Mouse (Mus musculus): Measurements from ENCODE around the gene Defb21. TPM values are rescaled to one million over a fixed set of nuclear protein-coding genes. Genes with fewer than 3 reads are reported as not detected.

Gene Defb21
- total and polyA plus RNA-seq, 3 experiments, result not detected

DNA sequence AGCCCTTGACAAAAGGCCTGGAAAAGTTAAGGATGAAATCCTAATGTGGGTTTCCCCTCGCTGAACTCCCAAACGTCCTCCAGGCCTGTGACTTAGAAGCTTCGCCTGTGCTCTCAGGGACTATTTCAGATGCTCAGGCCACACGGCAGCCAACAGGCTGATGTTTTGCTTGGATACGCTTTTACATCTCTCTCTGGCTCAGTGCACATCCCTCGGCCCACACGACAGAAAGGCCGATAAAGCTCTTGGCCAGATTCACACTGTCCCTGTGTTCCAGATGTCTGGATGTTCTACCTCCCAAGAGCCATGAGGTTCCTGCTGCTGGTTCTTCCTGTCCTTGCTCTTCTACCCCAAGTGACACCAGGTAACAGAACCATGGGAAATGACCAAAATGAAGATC is 940 bp downstream of the Defb21 start:
- dilution Hi-C loops (cut with MboI; ENCODE audit: extremely low pct_ligation_motif_present, extremely low pct_unique_long_range_greater_than_20kb, low sequenced_read_pairs), result no loop called here
- peaks cover 55% of the 10 kb centered on the region for H3K27me3 ChIP-seq (replicated peaks)

DNA sequence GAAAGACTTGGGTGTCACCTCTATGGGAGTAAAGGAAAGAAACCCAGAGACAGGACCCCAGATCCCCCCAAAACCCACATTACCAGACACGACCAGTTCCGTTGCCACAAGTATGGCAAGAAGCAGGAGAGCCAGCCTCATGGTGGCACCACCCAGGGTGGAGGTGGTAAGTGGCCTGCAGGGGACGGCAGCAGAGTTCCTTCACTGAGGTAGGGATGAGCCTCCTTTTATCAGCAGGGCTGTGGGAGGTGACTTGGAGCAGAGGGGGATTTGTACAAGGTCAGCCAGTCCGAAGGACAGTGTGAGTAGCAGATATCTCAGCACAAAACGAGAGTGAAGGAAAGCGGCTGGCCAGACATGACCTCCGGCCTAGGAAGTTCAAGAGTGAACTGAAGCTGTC is 7.6 kb downstream of the Defb21 start, which contains the start of gene Defb19:
Gene Defb19, minus strand, starts transcription at position 206 of the 400 bp plus-strand sequence.
- H3K36me3 ChIP-seq (replicated peaks in 1 of 2; ENCODE audit: control insufficient read depth in 1 of 2, insufficient read depth in 1 of 2, low read length in 1 of 2), result no peaks in the 10 kb centered on the region
- H3K79me2 ChIP-seq (replicated peaks; ENCODE audit: control insufficient read depth, extremely low read depth, insufficient read depth, poor library complexity, severe bottlenecking), result no peaks in the 10 kb centered on the region
- peaks cover 55% of the 10 kb centered on the region for H3K27me3 ChIP-seq (replicated peaks)
- dilution Hi-C loops (cut with MboI; ENCODE audit: extremely low pct_ligation_motif_present, extremely low pct_unique_long_range_greater_than_20kb, low sequenced_read_pairs), result no loop called here
- no peak within 1 kb of the TSS for H3K4me3 ChIP-seq (replicated peaks in 1 of 3; ENCODE audit: low read depth in 2 of 3, low read length in 2 of 3, poor library complexity in 1 of 3)
- in situ Hi-C loops (cut with MboI; ENCODE audit: low pct_ligation_motif_present, low pct_unique_long_range_greater_than_20kb, low sequenced_read_pairs), result loop anchor here (25.0 kb wide), 1 partner anchor 118 kb away; the partner anchor contains the start of gene Defb23
- DNase-seq (ENCODE audit: extremely low read depth), result no peak
- H3K9ac ChIP-seq (ENCODE audit: insufficient read depth, low read depth), result no peak within 1 kb of the TSS
- TF ChIP-seq ZKSCAN1 (IDR thresholded peaks at IDR 0.05; ENCODE audit: borderline replicate concordance, low read depth, low read length) (no peak), POLR2A (IDR thresholded peaks at IDR 0.05; ENCODE audit: low read depth, low read length) (no peak), EP300 (IDR thresholded peaks at IDR 0.05; ENCODE audit: low read length) (no peak), E2F4 (IDR thresholded peaks at IDR 0.05; ENCODE audit: insufficient replicate concordance, low read depth, low read length) (no peak)
- H3K27ac ChIP-seq (ENCODE audit: insufficient read depth, low read depth), result no peak within 1 kb of the TSS
- no peaks in the 10 kb centered on the region for H3K9me3 ChIP-seq (replicated peaks; ENCODE audit: low read length)
- no peak within 1 kb of the TSS for H3K4me2 ChIP-seq (ENCODE audit: insufficient read depth, low read depth, poor library complexity, severe bottlenecking)
- H3K4me1 ChIP-seq (ENCODE audit: control insufficient read depth in 1 of 2, insufficient read depth in 2 of 2), result no peaks in the 10 kb centered on the region

More for the DNA sequence above, 940 bp downstream of the Defb21 start:
- Histone ChIP-seq H3K79me2 (replicated peaks; ENCODE audit: control insufficient read depth, extremely low read depth, insufficient read depth, poor library complexity, severe bottlenecking) (no peaks in the 10 kb centered on the region), H3K4me3 (replicated peaks in 1 of 3; ENCODE audit: low read depth in 2 of 3, low read length in 2 of 3, poor library complexity in 1 of 3) (no peak overlapping the region), H3K27ac (ENCODE audit: insufficient read depth, low read depth) (no peak overlapping the region), H3K9ac (ENCODE audit: insufficient read depth, low read depth) (no peak overlapping the region), H3K4me2 (ENCODE audit: insufficient read depth, low read depth, poor library complexity, severe bottlenecking) (no peak overlapping the region), H3K9me3 (replicated peaks; ENCODE audit: low read length) (peaks cover 5% of the 10 kb centered on the region), H3K36me3 (replicated peaks in 1 of 2; ENCODE audit: control insufficient read depth in 1 of 2, insufficient read depth in 1 of 2, low read length in 1 of 2) (no peaks in the 10 kb centered on the region), H3K4me1 (ENCODE audit: control insufficient read depth in 1 of 2, insufficient read depth in 2 of 2) (no peaks in the 10 kb centered on the region)
- TF ChIP-seq CHD2 (IDR thresholded peaks at IDR 0.05; ENCODE audit: low read length) (no peak), POLR2A (IDR thresholded peaks at IDR 0.05; ENCODE audit: low read depth, low read length) (no peak), TBP (conservative IDR thresholded peaks at IDR 0.05; ENCODE audit: low read depth, low read length) (no peak), USF1 (IDR thresholded peaks at IDR 0.05; ENCODE audit: low read depth, low read length) (no peak), E2F4 (IDR thresholded peaks at IDR 0.05; ENCODE audit: insufficient replicate concordance, low read depth, low read length) (no peak), MAX (IDR thresholded peaks at IDR 0.05; ENCODE audit: low read length) (no peak), CHD1 (IDR thresholded peaks at IDR 0.05; ENCODE audit: low read depth, low read length) (no peak), NRF1 (IDR thresholded peaks at IDR 0.05; ENCODE audit: low read depth, low read length) (no peak), MYC (IDR thresholded peaks at IDR 0.05; ENCODE audit: low read depth, low read length) (no peak), USF2 (conservative IDR thresholded peaks at IDR 0.05; ENCODE audit: low read depth, low read length) (no peak), EP300 (IDR thresholded peaks at IDR 0.05; ENCODE audit: low read length) (no peak), MAZ (IDR thresholded peaks at IDR 0.05; ENCODE audit: low read depth, low read length) (no peak), MEF2A (IDR thresholded peaks at IDR 0.05; ENCODE audit: borderline replicate concordance, low read depth, low read length) (no peak), ETS1 (conservative IDR thresholded peaks at IDR 0.05; ENCODE audit: low read depth, low read length) (no peak)
- DNase-seq (ENCODE audit: extremely low read depth), result no peak
- in situ Hi-C loops (cut with MboI; ENCODE audit: low pct_ligation_motif_present, low pct_unique_long_range_greater_than_20kb, low sequenced_read_pairs), result no loop called here

Measured in CH12.LX (cell line).